Mouse (Mus musculus) layer of hippocampus, adult 11-12 months (tissue): Measurements from ENCODE around the gene Ubac2.
A peak's percentile ranks its signal among the peaks of the same experiment; 100 is the strongest.
"Not testable (repeated sequence)": the region's sequence is repeated elsewhere in the genome, so short reads cannot be mapped to it uniquely, and the experiment has no call there.

Experiments used
- DNase-seq: peaks from one replicate; pipeline ENCODE4 v3.0.0; 2022; ENCODE audit warnings: low spot score

Gene Ubac2

DNA sequence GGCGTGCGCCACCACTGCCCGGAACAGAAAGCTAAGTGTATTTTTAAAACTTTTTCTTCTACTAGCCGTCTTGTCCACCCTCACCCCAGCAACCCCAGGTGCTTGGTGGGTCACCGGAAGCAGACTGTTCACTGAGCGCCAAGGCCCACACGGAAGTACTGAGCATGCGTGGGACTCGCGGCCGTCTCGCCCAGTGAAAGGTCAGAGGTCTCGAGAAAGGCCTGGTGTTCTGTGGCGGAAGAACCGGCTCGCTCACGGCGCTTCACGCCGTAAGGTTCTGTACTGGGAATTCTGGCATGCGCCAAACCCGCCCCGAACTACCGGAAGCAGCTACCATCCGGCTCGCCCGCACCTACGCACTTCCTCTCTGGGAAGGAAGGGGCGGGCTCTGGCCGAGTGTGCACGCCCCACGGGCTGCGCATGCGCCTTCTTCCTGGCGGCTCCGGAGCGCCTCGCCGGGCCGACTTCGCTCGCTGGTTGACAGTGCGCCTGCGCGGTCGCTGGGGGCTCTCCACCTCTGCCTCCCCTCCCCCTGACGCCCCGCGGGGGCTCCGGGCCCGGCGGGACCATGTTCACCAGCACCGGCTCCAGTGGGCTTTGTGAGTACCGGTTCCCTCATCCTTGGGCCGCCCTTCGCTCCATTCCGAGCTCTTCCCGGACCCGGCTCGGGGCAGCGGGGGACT, at the start of gene Ubac2:
Gene Ubac2 (plus strand): TSS at position 445 of the 683 bp plus-strand sequence.
- DNase-seq, result peak; percentile 98

DNA sequence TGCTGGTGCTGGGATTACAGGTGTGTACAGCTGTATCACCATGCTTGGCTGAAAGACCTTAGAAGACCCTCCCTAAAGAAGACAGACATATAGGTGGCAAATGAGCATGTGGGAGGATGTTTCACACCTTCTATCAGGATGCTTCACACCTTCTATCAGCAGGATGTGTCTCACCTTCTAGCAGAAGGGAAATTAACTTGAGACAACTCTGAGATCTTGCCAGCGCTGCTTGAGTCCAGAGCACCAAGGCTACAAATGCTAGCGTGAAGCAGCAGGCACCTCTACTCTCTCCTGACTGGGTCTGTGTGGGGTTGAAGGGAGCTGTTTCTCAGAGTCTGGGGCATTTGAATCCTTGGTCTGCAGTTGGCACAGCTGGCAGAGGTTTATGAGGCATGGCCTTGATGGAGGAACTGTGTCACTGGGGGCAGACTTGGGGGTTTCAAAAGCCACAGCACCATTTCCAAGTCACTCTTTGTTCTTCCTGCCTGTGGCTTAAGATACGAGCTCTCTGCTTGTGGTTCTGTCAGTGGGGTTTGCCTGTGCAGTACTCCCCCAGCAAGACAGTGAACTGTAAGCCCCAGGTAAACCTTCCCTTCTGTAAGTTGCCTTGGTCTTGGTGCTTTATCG, 48.5 kb upstream of the Ubac2 start:
- no peak for DNase-seq

DNA sequence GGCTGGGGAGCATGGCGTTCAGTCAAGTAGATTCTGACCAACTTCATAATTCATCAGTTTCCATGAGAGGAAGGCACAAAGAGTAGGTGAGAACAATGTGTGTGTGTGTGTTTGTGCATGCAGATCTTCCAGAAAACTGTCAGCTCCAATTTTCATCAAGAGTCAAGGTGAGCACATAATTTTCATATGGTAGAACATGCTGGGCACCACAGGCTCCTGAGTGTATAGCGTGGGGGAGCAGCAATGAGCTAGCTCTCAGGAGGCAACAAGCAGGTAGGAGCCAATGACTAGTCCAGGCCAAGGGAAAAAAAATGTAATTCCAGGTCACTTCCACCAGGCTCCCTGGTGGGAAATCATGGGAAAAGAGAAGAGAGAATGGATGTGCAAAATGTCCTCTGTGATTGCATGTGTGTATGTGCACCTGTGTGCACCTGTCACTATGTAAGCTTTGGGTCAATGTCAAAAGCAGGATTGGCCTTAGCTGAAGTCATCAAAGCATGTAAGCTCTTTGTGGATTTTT, 45.4 kb upstream of the Ubac2 start:
- no peak for DNase-seq

DNA sequence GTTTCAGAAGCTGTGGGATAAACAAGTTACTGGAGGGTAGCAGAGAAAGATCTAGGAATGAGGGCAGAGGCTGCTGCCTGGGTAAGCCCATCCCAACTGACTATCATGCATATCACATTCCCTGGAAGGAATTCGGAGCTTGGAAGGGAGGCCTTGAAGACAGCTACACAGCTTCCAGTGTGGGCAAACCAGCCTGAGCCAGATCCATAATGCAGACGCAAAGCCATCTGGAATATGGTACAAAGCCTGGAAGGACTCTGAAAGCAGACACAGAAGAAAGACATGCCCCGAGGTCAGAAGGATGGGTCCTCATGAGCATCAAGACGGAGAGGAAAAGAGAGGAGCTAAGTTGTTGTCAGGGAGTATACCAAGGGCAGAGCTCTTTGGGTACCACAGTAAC, 40.3 kb upstream of the Ubac2 start:
- no peak for DNase-seq

DNA sequence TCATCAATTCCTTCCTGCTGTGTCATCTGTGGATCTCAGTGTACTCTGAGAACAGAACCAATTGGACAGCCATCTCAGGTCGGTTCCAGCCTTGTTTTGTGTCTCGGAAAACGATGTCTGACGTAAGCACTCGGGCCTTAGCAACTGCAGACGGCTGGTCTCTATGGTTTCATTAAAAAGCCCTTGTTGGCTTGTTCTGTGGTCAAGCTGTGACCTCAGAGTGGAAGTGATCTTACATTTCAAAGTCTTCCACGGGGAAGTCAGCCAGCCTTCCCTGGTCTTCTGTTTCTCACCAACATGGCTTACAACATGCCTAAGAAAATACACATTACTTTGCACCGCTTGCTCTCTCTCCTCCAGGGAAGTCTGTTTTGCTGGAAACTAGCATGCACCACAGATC, 38.2 kb upstream of the Ubac2 start:
- no peak for DNase-seq

- DNase-seq, result no peak
These were observed 33.9 kb upstream of the Ubac2 start for GRCm38 (mm10) chr14:121844486-121844885.

GRCm38 (mm10) chr14:121851231-121851630, 27.2 kb upstream of the Ubac2 start:
- no peak for DNase-seq

GRCm38 (mm10) chr14:121852531-121852930, 25.9 kb upstream of the Ubac2 start:
- no peak for DNase-seq

GRCm38 (mm10) chr14:121865162-121865561, 13.3 kb upstream of the Ubac2 start:
- DNase-seq, result peak; percentile 76

GRCm38 (mm10) chr14:121866574-121866973, 11.8 kb upstream of the Ubac2 start:
- no peak for DNase-seq

- peak; percentile 33 for DNase-seq
These were observed 9.3 kb upstream of the Ubac2 start for GRCm38 (mm10) chr14:121869111-121869510.

GRCm38 (mm10) chr14:121872760-121873159, 5.7 kb upstream of the Ubac2 start:
- DNase-seq, result no peak

- no peak for DNase-seq
These were observed 5.2 kb upstream of the Ubac2 start for GRCm38 (mm10) chr14:121873172-121873571.

GRCm38 (mm10) chr14:121873646-121874045, 4.8 kb upstream of the Ubac2 start:
- no peak for DNase-seq

DNA sequence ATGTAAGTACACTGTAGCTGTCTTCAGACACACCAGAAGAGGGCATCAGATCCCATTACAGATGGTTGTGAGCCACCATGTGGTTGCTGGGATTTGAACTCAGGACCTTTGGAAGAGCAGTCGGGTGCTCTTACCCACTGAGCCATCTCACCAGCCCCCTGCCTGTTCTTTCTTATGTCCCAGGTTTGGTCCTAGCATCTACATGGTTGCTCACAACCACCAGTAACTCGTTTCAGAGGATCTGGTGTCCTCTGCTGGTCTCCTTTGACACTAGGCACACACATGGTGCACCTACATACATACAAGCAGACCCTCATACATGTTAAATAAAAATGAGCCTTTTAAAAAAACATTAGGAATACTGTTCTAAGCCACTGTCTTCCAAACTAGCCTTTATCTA, 2.2 kb upstream of the Ubac2 start:
- not testable (repeated sequence) for DNase-seq

- DNase-seq, result no peak
These were observed 1.6 kb upstream of the Ubac2 start for GRCm38 (mm10) chr14:121876860-121877259.

- no peak for DNase-seq
These were observed 780 bp upstream of the Ubac2 start for GRCm38 (mm10) chr14:121877640-121878039.

- no peak for DNase-seq
These were observed 413 bp downstream of the Ubac2 start for GRCm38 (mm10) chr14:121878859-121879206.

DNA sequence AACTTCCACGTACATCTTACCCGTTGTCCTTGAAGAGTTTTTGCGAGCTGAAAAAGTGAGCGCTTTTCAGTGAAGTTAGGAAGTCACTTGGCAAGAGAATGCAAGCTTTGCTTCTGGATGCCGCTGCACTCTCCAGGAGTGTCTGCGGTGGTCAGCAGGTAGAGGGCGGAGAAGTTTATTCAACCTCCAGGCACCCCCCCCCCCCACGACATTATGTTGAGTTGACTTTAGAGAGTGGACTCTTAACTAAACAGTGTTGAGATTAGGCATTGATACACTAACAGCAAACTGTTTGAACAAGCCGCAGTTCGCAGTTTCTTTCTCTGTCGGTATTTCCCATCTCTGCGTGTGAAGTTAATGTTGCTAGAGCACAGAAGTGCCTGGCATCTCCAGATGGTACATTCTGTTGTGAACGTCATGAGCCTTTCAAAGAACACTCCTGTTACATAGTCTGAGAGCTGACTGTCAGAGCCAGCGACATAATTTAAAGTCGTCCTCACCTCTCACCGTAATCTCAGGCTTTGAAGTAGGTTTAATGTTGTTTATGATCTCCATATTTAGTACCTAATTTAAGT, 933 bp downstream of the Ubac2 start:
- DNase-seq, result peak; percentile 42

DNA sequence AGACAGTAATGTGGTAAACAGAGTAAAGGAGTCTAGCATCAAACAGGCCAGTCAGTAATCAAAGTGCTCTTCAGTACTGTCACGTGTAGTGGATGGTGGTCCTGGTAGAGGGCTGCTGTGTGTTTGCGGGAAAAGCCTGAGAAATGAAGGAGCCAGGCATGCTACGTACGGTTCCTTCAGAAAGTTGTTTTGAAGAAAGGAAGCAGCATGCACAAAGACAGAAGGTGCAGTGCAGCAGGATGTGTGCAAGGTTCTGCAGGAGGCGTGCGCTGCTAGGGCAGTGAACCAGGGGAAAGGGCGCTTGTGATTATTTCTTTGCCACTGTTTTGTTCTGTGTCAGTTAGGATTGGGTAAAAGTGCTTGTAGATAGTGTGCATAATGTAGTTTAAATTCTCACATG, 2.8 kb downstream of the Ubac2 start:
- no peak for DNase-seq

DNA sequence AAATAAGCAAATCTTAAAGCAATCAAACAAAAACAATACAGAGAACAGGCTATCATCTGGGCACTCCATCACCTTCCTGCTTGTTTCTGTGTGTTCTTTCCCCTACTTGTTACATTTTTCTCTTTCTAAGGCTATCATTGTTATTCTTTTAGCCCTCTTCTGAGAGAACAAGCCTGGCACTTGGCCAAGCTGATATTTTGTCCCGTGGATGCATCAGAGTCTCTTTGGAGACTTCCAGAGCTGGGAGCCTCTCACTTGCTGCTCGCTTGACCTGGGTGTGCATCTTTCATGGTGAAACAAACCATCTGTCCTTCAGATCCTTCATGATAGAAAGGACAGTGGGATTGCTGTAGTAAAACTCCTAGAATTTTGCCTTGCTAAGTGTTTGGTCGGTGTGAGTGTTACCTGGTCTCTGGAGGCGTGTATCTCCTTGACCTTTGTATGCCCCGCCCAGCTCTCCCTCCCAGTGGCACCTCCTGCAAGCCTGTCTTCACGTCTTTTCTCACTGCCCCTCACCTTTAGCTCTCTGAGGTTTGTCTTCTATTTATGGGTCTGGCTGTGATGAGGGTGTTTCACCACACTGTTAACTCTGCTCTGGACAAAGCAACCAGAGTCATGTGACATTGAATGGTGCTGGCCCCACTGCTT, 5.9 kb downstream of the Ubac2 start:
- DNase-seq, result no peak

DNA sequence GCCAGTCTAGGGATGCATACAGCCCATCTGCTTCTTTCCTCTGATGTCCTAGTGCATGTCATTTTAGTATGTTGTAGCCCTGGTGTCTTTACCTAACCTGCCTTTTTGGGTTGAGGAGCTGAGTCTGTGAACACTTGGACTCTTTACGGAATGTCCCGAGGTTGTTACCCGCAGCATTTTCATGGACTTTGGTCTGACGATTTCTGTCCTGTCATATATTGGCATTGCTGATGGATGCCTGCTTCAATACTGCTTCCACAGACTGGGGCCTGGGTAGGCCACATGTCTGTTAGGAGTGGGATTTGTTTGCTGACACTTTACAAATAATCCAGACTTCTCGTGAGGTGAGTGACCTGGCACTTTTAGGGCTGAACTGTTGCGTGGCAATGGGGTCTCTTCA, 15.3 kb downstream of the Ubac2 start:
- no peak for DNase-seq
